Mouse (Mus musculus) megakaryocyte, embryonic 14.5 days (primary cell): ENCODE measurements around the gene Rtl6.

ENCODE experiments used
- FLI1 ChIP-seq: IDR thresholded peaks from 2 replicates; pipeline ENCODE4 v1.6.1; 2012; ENCODE audit warnings: low read length, inconsistent platforms, mixed read lengths
- GATA1 ChIP-seq: IDR thresholded peaks from 3 replicates; pipeline ENCODE4 v1.6.1; 2012; ENCODE audit warnings: mixed read lengths, low read length, inconsistent platforms, borderline replicate concordance

GRCm38 (mm10) chr15:84537117-84537516, 20.5 kb downstream of the Rtl6 start:
- TF ChIP-seq GATA1 (no peak), FLI1 (no peak)
